Mouse (Mus musculus): ENCODE measurements around the gene Bmpr1b. TPM values are rescaled to one million over a fixed set of nuclear protein-coding genes. Genes with fewer than 3 reads are reported as not detected.

The Bmpr1b gene
- total RNA-seq, 1 experiment: 0.85 TPM

GRCm38 (mm10) chr3:142085938-142086337 is 83.3 kb downstream of the Bmpr1b start:
- in situ Hi-C loops (cut with MboI; ENCODE audit: low sequenced_read_pairs in 2 of 2, unreplicated experiment in 2 of 2): no loop called here
- H3K9me3 ChIP-seq (ENCODE audit: control insufficient read depth, insufficient read depth, low read depth, low read length): no peaks in the 10 kb centered on the region

GRCm38 (mm10) chr3:142084091-142084490 is 85.1 kb downstream of the Bmpr1b start:
- Histone ChIP-seq H3K9ac (ENCODE audit: insufficient read depth, low read depth, low read length, poor library complexity, severe bottlenecking) (no peak overlapping the region), H3K4me3 (ENCODE audit: insufficient read depth in 1 of 2, low read depth in 1 of 2, low read length in 2 of 2, poor library complexity in 1 of 2, severe bottlenecking in 1 of 2) (no peak overlapping the region), H3K9me3 (ENCODE audit: control insufficient read depth, insufficient read depth, low read depth, low read length) (no peaks in the 10 kb centered on the region), H3K27ac (ENCODE audit: insufficient read depth, low read depth, low read length, poor library complexity, severe bottlenecking) (no peak overlapping the region), H3K36me3 (ENCODE audit: control insufficient read depth, insufficient read depth, low read length, poor library complexity, severe bottlenecking) (no peaks in the 10 kb centered on the region), H3K4me1 (ENCODE audit: control insufficient read depth in 2 of 2, insufficient read depth in 2 of 2, low read length in 2 of 2, poor library complexity in 1 of 2) (peaks cover 0 to 3% of the 10 kb centered on the region in 2 experiments; a peak in 1 of 4 replicates)
- in situ Hi-C loops (cut with MboI; ENCODE audit: low sequenced_read_pairs in 2 of 2, unreplicated experiment in 2 of 2): no loop called here
- DNase-seq (ENCODE audit: low read depth, low spot score): no peak
- TF ChIP-seq CHD2 (IDR thresholded peaks at IDR 0.05; ENCODE audit: low read depth, low read length) (no peak), HCFC1 (IDR thresholded peaks at IDR 0.05; ENCODE audit: borderline replicate concordance, insufficient read depth, low read length) (no peak), MAFK (IDR thresholded peaks at IDR 0.05; ENCODE audit: insufficient read depth, low read depth, low read length) (no peak), ZNF384 (IDR thresholded peaks at IDR 0.05; ENCODE audit: low read depth, low read length) (no peak), ZC3H11A (IDR thresholded peaks at IDR 0.05; ENCODE audit: borderline replicate concordance, low read depth, low read length) (no peak)

More at GRCm38 (mm10) chr3:142085938-142086337, 83.3 kb downstream of the Bmpr1b start:
- no peak for TF ChIP-seq MAFK (IDR thresholded peaks at IDR 0.05; ENCODE audit: insufficient read depth, low read depth, low read length)
- TF ChIP-seq HCFC1 (IDR thresholded peaks at IDR 0.05; ENCODE audit: borderline replicate concordance, insufficient read depth, low read length): no peak
- TF ChIP-seq ZC3H11A (IDR thresholded peaks at IDR 0.05; ENCODE audit: borderline replicate concordance, low read depth, low read length): no peak
- TF ChIP-seq CHD2 (IDR thresholded peaks at IDR 0.05; ENCODE audit: low read depth, low read length): no peak
- no peak for TF ChIP-seq ZNF384 (IDR thresholded peaks at IDR 0.05; ENCODE audit: low read depth, low read length)
- no peak overlapping the region for H3K9ac ChIP-seq (ENCODE audit: insufficient read depth, low read depth, low read length, poor library complexity, severe bottlenecking)
- no peak for DNase-seq (ENCODE audit: low read depth, low spot score)
- no peaks in the 10 kb centered on the region for H3K36me3 ChIP-seq (ENCODE audit: control insufficient read depth, insufficient read depth, low read length, poor library complexity, severe bottlenecking)
- H3K4me1 ChIP-seq (ENCODE audit: control insufficient read depth in 2 of 2, insufficient read depth in 2 of 2, low read length in 2 of 2, poor library complexity in 1 of 2): no peaks in the 10 kb centered on the region
- no peak overlapping the region for H3K4me3 ChIP-seq (ENCODE audit: insufficient read depth in 1 of 2, low read depth in 1 of 2, low read length in 2 of 2, poor library complexity in 1 of 2, severe bottlenecking in 1 of 2)
- no peak overlapping the region for H3K27ac ChIP-seq (ENCODE audit: insufficient read depth, low read depth, low read length, poor library complexity, severe bottlenecking)

DNA sequence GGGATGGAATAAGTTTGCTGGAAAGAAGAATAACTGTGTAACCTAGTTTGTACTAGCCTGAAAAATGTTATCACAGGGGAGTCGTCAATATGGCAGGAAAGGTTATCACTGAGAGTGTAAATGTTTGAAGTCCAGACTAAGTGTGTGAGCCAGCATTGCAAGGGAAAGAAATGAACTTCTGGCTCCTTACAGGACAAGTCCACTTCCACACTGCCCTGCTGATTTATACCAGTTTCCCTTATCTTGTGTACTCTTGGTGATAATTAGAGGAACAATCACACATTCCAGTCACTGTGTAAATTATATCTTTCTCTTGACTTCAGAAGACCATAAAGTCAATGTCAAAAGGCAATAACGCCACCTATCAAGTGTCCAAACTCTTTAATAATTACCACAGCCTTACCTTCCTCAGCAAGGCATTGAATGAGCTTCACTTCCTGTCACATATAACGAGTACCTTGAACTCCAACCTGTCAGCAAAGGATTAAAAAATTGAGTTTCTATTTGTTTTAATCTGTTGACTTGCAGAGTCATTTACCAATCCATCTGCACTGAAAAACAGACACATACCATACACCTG is 91.4 kb downstream of the Bmpr1b start:
- Histone ChIP-seq H3K27ac (ENCODE audit: insufficient read depth, low read depth, low read length, poor library complexity, severe bottlenecking) (no peak overlapping the region), H3K9me3 (ENCODE audit: control insufficient read depth, insufficient read depth, low read depth, low read length) (no peaks in the 10 kb centered on the region), H3K4me1 (ENCODE audit: control insufficient read depth in 2 of 2, insufficient read depth in 2 of 2, low read length in 2 of 2, poor library complexity in 1 of 2) (peaks cover 0 to 3% of the 10 kb centered on the region in 2 experiments; a peak in 1 of 4 replicates), H3K4me3 (ENCODE audit: insufficient read depth in 1 of 2, low read depth in 1 of 2, low read length in 2 of 2, poor library complexity in 1 of 2, severe bottlenecking in 1 of 2) (no peak overlapping the region), H3K36me3 (ENCODE audit: control insufficient read depth, insufficient read depth, low read length, poor library complexity, severe bottlenecking) (no peaks in the 10 kb centered on the region), H3K9ac (ENCODE audit: insufficient read depth, low read depth, low read length, poor library complexity, severe bottlenecking) (no peak overlapping the region)
- no peak for TF ChIP-seq ZNF384 (IDR thresholded peaks at IDR 0.05; ENCODE audit: low read depth, low read length)
- no peak for TF ChIP-seq CHD2 (IDR thresholded peaks at IDR 0.05; ENCODE audit: low read depth, low read length)
- no peak for TF ChIP-seq HCFC1 (IDR thresholded peaks at IDR 0.05; ENCODE audit: borderline replicate concordance, insufficient read depth, low read length)
- TF ChIP-seq MAFK (IDR thresholded peaks at IDR 0.05; ENCODE audit: insufficient read depth, low read depth, low read length): no peak
- no peak for TF ChIP-seq ZC3H11A (IDR thresholded peaks at IDR 0.05; ENCODE audit: borderline replicate concordance, low read depth, low read length)
- in situ Hi-C loops (cut with MboI; ENCODE audit: low sequenced_read_pairs in 2 of 2, unreplicated experiment in 2 of 2): no loop called here
- no peak for DNase-seq (ENCODE audit: low read depth, low spot score)

GRCm38 (mm10) chr3:142071601-142072000 is 97.6 kb downstream of the Bmpr1b start:
- H3K4me3 ChIP-seq (ENCODE audit: insufficient read depth in 1 of 2, low read depth in 1 of 2, low read length in 2 of 2, poor library complexity in 1 of 2, severe bottlenecking in 1 of 2): no peak overlapping the region
- H3K27ac ChIP-seq (ENCODE audit: insufficient read depth, low read depth, low read length, poor library complexity, severe bottlenecking): no peak overlapping the region
- no peak for TF ChIP-seq HCFC1 (IDR thresholded peaks at IDR 0.05; ENCODE audit: borderline replicate concordance, insufficient read depth, low read length)
- TF ChIP-seq ZC3H11A (IDR thresholded peaks at IDR 0.05; ENCODE audit: borderline replicate concordance, low read depth, low read length): no peak
- TF ChIP-seq CHD2 (IDR thresholded peaks at IDR 0.05; ENCODE audit: low read depth, low read length): no peak
- no peak for TF ChIP-seq ZNF384 (IDR thresholded peaks at IDR 0.05; ENCODE audit: low read depth, low read length)
- TF ChIP-seq MAFK (IDR thresholded peaks at IDR 0.05; ENCODE audit: insufficient read depth, low read depth, low read length): no peak
- in situ Hi-C loops (cut with MboI; ENCODE audit: low sequenced_read_pairs in 2 of 2, unreplicated experiment in 2 of 2): no loop called here
- H3K36me3 ChIP-seq (ENCODE audit: control insufficient read depth, insufficient read depth, low read length, poor library complexity, severe bottlenecking): no peaks in the 10 kb centered on the region
- no peak for DNase-seq (ENCODE audit: low read depth, low spot score)
- no peaks in the 10 kb centered on the region for H3K4me1 ChIP-seq (ENCODE audit: control insufficient read depth in 2 of 2, insufficient read depth in 2 of 2, low read length in 2 of 2, poor library complexity in 1 of 2)
- H3K9ac ChIP-seq (ENCODE audit: insufficient read depth, low read depth, low read length, poor library complexity, severe bottlenecking): no peak overlapping the region
- H3K9me3 ChIP-seq (ENCODE audit: control insufficient read depth, insufficient read depth, low read depth, low read length): no peaks in the 10 kb centered on the region
